Mouse (Mus musculus): ENCODE results near the gene Rad18.

- TF ChIP-seq POLR2A (IDR thresholded peaks at IDR 0.05; ENCODE audit: insufficient read depth, low read depth, low read length) (no peak), CTCF (IDR thresholded peaks at IDR 0.05; ENCODE audit: insufficient read depth, low read depth, low read length) (no peak)
These were observed 29.0 kb upstream of the Rad18 start for GRCm38 (mm10) chr6:112725468-112725867.

Measured in olfactory bulb, adult 2 months (tissue).